Mouse (Mus musculus): ENCODE data around the gene Papola. TPM values are rescaled to one million over a fixed set of nuclear protein-coding genes. Genes with fewer than 3 reads are reported as not detected.

Gene Papola
- total RNA-seq (2014; rRNA removed) (73.2 and 84.1 TPM in 2 replicates), polyA plus RNA-seq (2015; fragmentation: Nextera tagmentation; extraction: Ambion mirVana) (119 and 120 TPM in 2 replicates)

DNA sequence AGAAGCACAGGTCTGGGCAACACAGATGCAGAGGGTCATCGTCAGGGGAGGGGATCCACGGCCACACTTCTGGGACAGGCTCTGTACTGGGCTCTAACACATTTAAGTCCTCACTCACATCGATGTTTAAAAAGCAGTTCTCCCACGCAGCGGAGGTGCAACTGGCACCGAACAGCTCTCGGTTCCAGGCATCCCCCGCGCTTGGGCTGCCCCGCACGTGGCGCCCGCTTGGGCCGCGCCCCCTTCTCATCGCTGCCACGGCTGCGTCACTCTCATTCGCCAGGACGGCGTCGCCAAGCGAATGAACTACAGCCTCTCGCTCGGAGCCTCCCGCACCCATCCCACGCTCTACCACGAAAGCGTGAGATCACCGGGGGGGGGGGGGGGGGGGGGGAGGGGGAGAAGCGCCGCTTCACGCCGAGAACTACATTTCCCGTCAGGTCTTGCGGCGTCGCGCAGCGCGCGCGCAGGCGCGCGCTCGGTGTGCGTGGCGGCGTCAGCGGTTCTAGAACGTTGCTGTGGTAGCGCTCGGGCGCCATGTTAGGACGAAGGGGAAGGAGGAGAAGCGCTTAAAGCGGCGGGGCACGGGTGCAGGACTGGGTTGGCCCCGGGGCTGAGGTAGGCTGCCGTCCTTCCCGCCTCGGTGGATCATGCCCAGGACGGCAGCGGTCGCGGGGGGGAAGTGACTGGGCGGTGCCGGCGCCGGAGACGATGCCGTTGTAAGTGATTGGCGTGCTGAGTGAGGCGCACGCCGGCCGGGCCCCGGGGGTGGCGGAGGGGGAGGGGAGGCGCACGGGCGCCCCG is at the start of gene Papola:
Gene Papola (plus strand): TSS at position 499 of the 804 bp plus-strand sequence.
- Histone ChIP-seq H3K4me1 (ENCODE audit: insufficient read depth, low read length) (peaks cover 9% of the 10 kb centered on the region), H3K27ac (peak within 1 kb of the TSS; percentile 97), H3K27me3 (ENCODE audit: insufficient read depth, low read length) (no peaks in the 10 kb centered on the region), H3K4me3 (ENCODE audit: low read length) (peak within 1 kb of the TSS; percentile 93), H3K36me3 (ENCODE audit: insufficient read depth, low read length) (no peaks in the 10 kb centered on the region), H3K9me3 (ENCODE audit: low read length) (no peaks in the 10 kb centered on the region), H3K9ac (replicated peaks; ENCODE audit: low read length) (peak within 1 kb of the TSS; percentile 82), H3K4me2 (ENCODE audit: low read depth, low read length) (peak within 1 kb of the TSS; percentile 86)
- 2% methylated on average over 63 of the region's 85 CpGs for WGBS
- peak; percentile 97 for DNase-seq (ENCODE audit: low spot score)
- ATAC-seq: peak; percentile 96
- TF ChIP-seq CTCF (IDR thresholded peaks at IDR 0.05; ENCODE audit: low read depth): no peak

- DNase-seq (ENCODE audit: low spot score): no peak
- Histone ChIP-seq H3K4me2 (ENCODE audit: low read depth, low read length) (no peak overlapping the region), H3K36me3 (ENCODE audit: insufficient read depth, low read length) (no peaks in the 10 kb centered on the region), H3K4me3 (ENCODE audit: low read length) (no peak overlapping the region), H3K9me3 (ENCODE audit: low read length) (no peaks in the 10 kb centered on the region), H3K27ac (no peak overlapping the region), H3K9ac (replicated peaks; ENCODE audit: low read length) (no peak overlapping the region), H3K4me1 (ENCODE audit: insufficient read depth, low read length) (no peaks in the 10 kb centered on the region), H3K27me3 (ENCODE audit: insufficient read depth, low read length) (no peaks in the 10 kb centered on the region)
- TF ChIP-seq CTCF (IDR thresholded peaks at IDR 0.05; ENCODE audit: low read depth): no peak
- ATAC-seq: no peak
- WGBS: 72% methylated on average over 7 of the region's 7 CpGs
These were observed 49.1 kb upstream of the Papola start for GRCm38 (mm10) chr12:105735226-105735888.

GRCm38 (mm10) chr12:105735889-105736251 is 48.6 kb upstream of the Papola start:
- H3K9ac ChIP-seq (replicated peaks; ENCODE audit: low read length): no peak overlapping the region
- 87% methylated on average over 6 of the region's 6 CpGs for WGBS
- H3K27me3 ChIP-seq (ENCODE audit: insufficient read depth, low read length): no peaks in the 10 kb centered on the region
- no peak overlapping the region for H3K27ac ChIP-seq
- no peak overlapping the region for H3K4me2 ChIP-seq (ENCODE audit: low read depth, low read length)
- H3K4me3 ChIP-seq (ENCODE audit: low read length): no peak overlapping the region
- no peaks in the 10 kb centered on the region for H3K4me1 ChIP-seq (ENCODE audit: insufficient read depth, low read length)
- ATAC-seq (no peak), DNase-seq (ENCODE audit: low spot score) (no peak)
- TF ChIP-seq CTCF (IDR thresholded peaks at IDR 0.05; ENCODE audit: low read depth): no peak
- H3K36me3 ChIP-seq (ENCODE audit: insufficient read depth, low read length): no peaks in the 10 kb centered on the region
- no peaks in the 10 kb centered on the region for H3K9me3 ChIP-seq (ENCODE audit: low read length)

DNA sequence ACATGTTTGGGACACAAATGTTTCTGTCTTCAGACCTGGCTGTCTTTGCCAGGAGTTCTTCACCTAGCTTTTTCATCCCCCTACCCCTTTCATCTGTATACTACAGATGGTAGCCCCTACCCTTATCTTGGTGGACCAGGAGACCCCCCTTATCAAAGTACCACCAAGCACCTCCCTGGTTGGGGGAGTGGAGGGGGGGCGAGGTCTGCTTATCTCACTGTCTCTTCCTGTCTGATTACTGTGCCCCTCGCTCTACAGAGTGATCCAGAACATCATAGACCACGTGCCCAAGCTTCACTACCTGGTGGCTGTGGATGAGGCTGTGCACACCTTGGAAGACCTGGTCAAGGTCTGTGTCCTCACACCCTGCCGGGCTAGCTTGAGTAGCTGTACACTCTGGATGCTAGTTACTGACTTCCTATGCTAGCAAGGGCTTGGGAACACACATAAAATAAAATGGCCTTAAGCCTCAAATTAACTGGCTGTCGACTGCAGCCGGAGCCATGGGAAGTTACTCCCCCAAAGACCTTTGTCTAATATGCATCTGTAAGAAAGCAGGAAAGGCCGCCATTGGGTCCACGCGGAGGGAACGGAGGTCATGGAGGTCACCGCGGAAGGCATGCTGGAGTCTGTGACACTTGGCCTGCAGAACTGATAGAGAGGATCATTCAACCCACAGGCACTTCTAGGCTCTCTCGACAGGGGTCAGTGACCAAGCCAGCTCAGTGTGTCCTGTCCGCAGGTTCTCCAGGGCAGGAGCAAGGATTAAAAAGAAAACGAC is 46.0 kb upstream of the Papola start:
- no peak for DNase-seq (ENCODE audit: low spot score)
- no peak overlapping the region for H3K4me3 ChIP-seq (ENCODE audit: low read length)
- 75% methylated on average over 15 of the region's 15 CpGs for WGBS
- H3K4me1 ChIP-seq (ENCODE audit: insufficient read depth, low read length): no peaks in the 10 kb centered on the region
- no peaks in the 10 kb centered on the region for H3K9me3 ChIP-seq (ENCODE audit: low read length)
- no peak for TF ChIP-seq CTCF (IDR thresholded peaks at IDR 0.05; ENCODE audit: low read depth)
- ATAC-seq: no peak
- H3K27me3 ChIP-seq (ENCODE audit: insufficient read depth, low read length): no peaks in the 10 kb centered on the region
- H3K9ac ChIP-seq (replicated peaks; ENCODE audit: low read length): no peak overlapping the region
- no peaks in the 10 kb centered on the region for H3K36me3 ChIP-seq (ENCODE audit: insufficient read depth, low read length)
- no peak overlapping the region for H3K4me2 ChIP-seq (ENCODE audit: low read depth, low read length)
- no peak overlapping the region for H3K27ac ChIP-seq

DNA sequence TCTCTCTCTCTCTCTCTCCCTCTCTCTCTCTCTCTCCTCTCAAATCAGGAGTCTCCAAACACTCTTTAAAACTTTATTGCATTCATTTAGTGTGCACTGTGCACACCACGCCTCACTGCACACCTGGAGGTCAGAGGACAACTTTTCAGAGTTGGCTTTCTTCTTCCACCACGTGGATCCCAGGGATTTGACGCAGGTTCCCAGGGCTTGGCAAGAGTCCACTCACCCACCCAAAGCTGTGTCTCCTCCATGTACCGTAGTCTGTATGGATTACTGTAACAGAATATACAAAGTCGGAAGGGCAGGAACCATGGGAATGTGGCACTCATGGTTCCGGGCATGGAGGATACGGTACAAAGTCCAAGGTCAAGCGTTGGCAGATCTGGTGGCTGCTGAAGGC is 44.8 kb upstream of the Papola start:
- no peak overlapping the region for H3K4me3 ChIP-seq (ENCODE audit: low read length)
- no peak overlapping the region for H3K4me2 ChIP-seq (ENCODE audit: low read depth, low read length)
- DNase-seq (ENCODE audit: low spot score): no peak
- WGBS: 88% methylated on average over 8 of the region's 8 CpGs
- ATAC-seq: no peak
- H3K36me3 ChIP-seq (ENCODE audit: insufficient read depth, low read length): no peaks in the 10 kb centered on the region
- H3K27ac ChIP-seq: no peak overlapping the region
- no peaks in the 10 kb centered on the region for H3K4me1 ChIP-seq (ENCODE audit: insufficient read depth, low read length)
- TF ChIP-seq CTCF (IDR thresholded peaks at IDR 0.05; ENCODE audit: low read depth): no peak
- H3K9ac ChIP-seq (replicated peaks; ENCODE audit: low read length): no peak overlapping the region
- H3K9me3 ChIP-seq (ENCODE audit: low read length): no peaks in the 10 kb centered on the region
- no peaks in the 10 kb centered on the region for H3K27me3 ChIP-seq (ENCODE audit: insufficient read depth, low read length)

GRCm38 (mm10) chr12:105748114-105748513 is 36.4 kb upstream of the Papola start:
- Histone ChIP-seq H3K27ac (no peak overlapping the region), H3K4me3 (ENCODE audit: low read length) (no peak overlapping the region), H3K4me1 (ENCODE audit: insufficient read depth, low read length) (no peaks in the 10 kb centered on the region), H3K27me3 (ENCODE audit: insufficient read depth, low read length) (no peaks in the 10 kb centered on the region), H3K9ac (replicated peaks; ENCODE audit: low read length) (no peak overlapping the region), H3K36me3 (ENCODE audit: insufficient read depth, low read length) (no peaks in the 10 kb centered on the region), H3K4me2 (ENCODE audit: low read depth, low read length) (no peak overlapping the region), H3K9me3 (ENCODE audit: low read length) (no peaks in the 10 kb centered on the region)
- TF ChIP-seq CTCF (IDR thresholded peaks at IDR 0.05; ENCODE audit: low read depth): no peak
- ATAC-seq (no peak), DNase-seq (ENCODE audit: low spot score) (no peak)
- WGBS: 86% methylated on average over 5 of the region's 5 CpGs
